Mouse (Mus musculus): ENCODE measurements around the gene Slc40a1. TPM values are rescaled to one million over a fixed set of nuclear protein-coding genes. Genes with fewer than 3 reads are reported as not detected.

Gene Slc40a1
- total and polyA plus RNA-seq, 3 experiments: 7.4 to 19.5 (median 13.5) TPM

GRCm38 (mm10) chr1:45925500-45926392 is 577 bp downstream of the Slc40a1 start:
- DNase-seq: peak; percentile 88 to 89
- Histone ChIP-seq H3K4me3 (peak overlapping the region; percentile 66), H3K9ac (ENCODE audit: low read depth, low read length) (peak overlapping the region; percentile 65), H3K79me2 (replicated peaks; ENCODE audit: control insufficient read depth, insufficient read depth, low read length) (no peaks in the 10 kb centered on the region), H3K27me3 (ENCODE audit: control insufficient read depth, insufficient read depth, low read length) (no peaks in the 10 kb centered on the region), H3K4me1 (ENCODE audit: control insufficient read depth, insufficient read depth, low read length) (no peaks in the 10 kb centered on the region; the same call in 1 of the 2 replicates), H3K27ac (peak overlapping the region; percentile 81), H3K36me3 (ENCODE audit: control insufficient read depth, insufficient read depth, low read length) (no peaks in the 10 kb centered on the region)
- intact Hi-C loops (cut with DNase I): no loop called here
- under 1% methylated on average over 53 of the region's 53 CpGs for WGBS
- TF ChIP-seq EP300 (IDR thresholded peaks at IDR 0.05; ENCODE audit: insufficient read depth, low read depth, low read length): no peak
- peak; percentile 77 for TF ChIP-seq POLR2A (IDR thresholded peaks at IDR 0.05; ENCODE audit: insufficient read depth, low read depth, low read length)

- intact Hi-C loops (cut with DNase I): no loop called here
- H3K4me3 ChIP-seq: peak overlapping the region; percentile 66
- peak overlapping the region; percentile 65 for H3K9ac ChIP-seq (ENCODE audit: low read depth, low read length)
- no peaks in the 10 kb centered on the region for H3K27me3 ChIP-seq (ENCODE audit: control insufficient read depth, insufficient read depth, low read length)
- H3K4me1 ChIP-seq (ENCODE audit: control insufficient read depth, insufficient read depth, low read length): no peaks in the 10 kb centered on the region; the same call in 1 of the 2 replicates
- H3K36me3 ChIP-seq (ENCODE audit: control insufficient read depth, insufficient read depth, low read length): no peaks in the 10 kb centered on the region
- WGBS: 8% methylated on average over 7 of the region's 7 CpGs
- H3K27ac ChIP-seq: peak overlapping the region; percentile 81
- no peaks in the 10 kb centered on the region for H3K79me2 ChIP-seq (replicated peaks; ENCODE audit: control insufficient read depth, insufficient read depth, low read length)
- no peak for DNase-seq
- TF ChIP-seq CTCF (IDR thresholded peaks at IDR 0.05): no peak
- no peak for TF ChIP-seq POLR2A (IDR thresholded peaks at IDR 0.05; ENCODE audit: insufficient read depth, low read depth, low read length)
- no peak for TF ChIP-seq EP300 (IDR thresholded peaks at IDR 0.05; ENCODE audit: insufficient read depth, low read depth, low read length)
These were observed 1.2 kb downstream of the Slc40a1 start for GRCm38 (mm10) chr1:45925131-45925499.

GRCm38 (mm10) chr1:45924516-45924915 is 1.8 kb downstream of the Slc40a1 start:
- no peak for DNase-seq
- H3K4me3 ChIP-seq: no peak overlapping the region

GRCm38 (mm10) chr1:45923306-45923705 is 3.0 kb downstream of the Slc40a1 start:
- H3K9ac ChIP-seq (ENCODE audit: low read depth, low read length): no peak overlapping the region
- no peaks in the 10 kb centered on the region for H3K79me2 ChIP-seq (replicated peaks; ENCODE audit: control insufficient read depth, insufficient read depth, low read length)
- intact Hi-C loops (cut with DNase I): no loop called here
- no peak overlapping the region for H3K4me3 ChIP-seq
- no peaks in the 10 kb centered on the region for H3K36me3 ChIP-seq (ENCODE audit: control insufficient read depth, insufficient read depth, low read length)
- no peak overlapping the region for H3K27ac ChIP-seq
- WGBS: 79% methylated on average over 4 of the region's 4 CpGs
- DNase-seq: no peak
- TF ChIP-seq CTCF (IDR thresholded peaks at IDR 0.05): no peak
- no peak for TF ChIP-seq POLR2A (IDR thresholded peaks at IDR 0.05; ENCODE audit: insufficient read depth, low read depth, low read length)
- no peak for TF ChIP-seq EP300 (IDR thresholded peaks at IDR 0.05; ENCODE audit: insufficient read depth, low read depth, low read length)
- H3K27me3 ChIP-seq (ENCODE audit: control insufficient read depth, insufficient read depth, low read length): no peaks in the 10 kb centered on the region
- H3K4me1 ChIP-seq (ENCODE audit: control insufficient read depth, insufficient read depth, low read length): no peaks in the 10 kb centered on the region; the same call in 1 of the 2 replicates

More at GRCm38 (mm10) chr1:45924516-45924915, 1.8 kb downstream of the Slc40a1 start:
- TF ChIP-seq CTCF (IDR thresholded peaks at IDR 0.05) (no peak), POLR2A (IDR thresholded peaks at IDR 0.05; ENCODE audit: insufficient read depth, low read depth, low read length) (no peak), EP300 (IDR thresholded peaks at IDR 0.05; ENCODE audit: insufficient read depth, low read depth, low read length) (no peak)
- Histone ChIP-seq H3K79me2 (replicated peaks; ENCODE audit: control insufficient read depth, insufficient read depth, low read length) (no peaks in the 10 kb centered on the region), H3K27ac (no peak overlapping the region), H3K9ac (ENCODE audit: low read depth, low read length) (no peak overlapping the region), H3K36me3 (ENCODE audit: control insufficient read depth, insufficient read depth, low read length) (no peaks in the 10 kb centered on the region), H3K27me3 (ENCODE audit: control insufficient read depth, insufficient read depth, low read length) (no peaks in the 10 kb centered on the region), H3K4me1 (ENCODE audit: control insufficient read depth, insufficient read depth, low read length) (no peaks in the 10 kb centered on the region; the same call in 1 of the 2 replicates)
- 73% methylated on average over 7 of the region's 7 CpGs for WGBS
- intact Hi-C loops (cut with DNase I): no loop called here

GRCm38 (mm10) chr1:45920703-45921102 is 5.6 kb downstream of the Slc40a1 start:
- Histone ChIP-seq H3K4me1 (ENCODE audit: control insufficient read depth, insufficient read depth, low read length) (no peaks in the 10 kb centered on the region; the same call in 1 of the 2 replicates), H3K36me3 (ENCODE audit: control insufficient read depth, insufficient read depth, low read length) (peaks cover 4% of the 10 kb centered on the region), H3K9ac (ENCODE audit: low read depth, low read length) (no peak overlapping the region), H3K4me3 (no peak overlapping the region), H3K27ac (no peak overlapping the region), H3K79me2 (replicated peaks; ENCODE audit: control insufficient read depth, insufficient read depth, low read length) (no peaks in the 10 kb centered on the region), H3K27me3 (ENCODE audit: control insufficient read depth, insufficient read depth, low read length) (no peaks in the 10 kb centered on the region)
- no peak for TF ChIP-seq EP300 (IDR thresholded peaks at IDR 0.05; ENCODE audit: insufficient read depth, low read depth, low read length)
- TF ChIP-seq POLR2A (IDR thresholded peaks at IDR 0.05; ENCODE audit: insufficient read depth, low read depth, low read length): no peak
- TF ChIP-seq CTCF (IDR thresholded peaks at IDR 0.05): no peak
- WGBS: 95% methylated on average over 3 of the region's 3 CpGs
- intact Hi-C loops (cut with DNase I): no loop called here
- no peak for DNase-seq

- Histone ChIP-seq H3K27ac (no peak overlapping the region), H3K4me1 (ENCODE audit: control insufficient read depth, insufficient read depth, low read length) (no peaks in the 10 kb centered on the region; the same call in 1 of the 2 replicates), H3K4me3 (no peak overlapping the region), H3K36me3 (ENCODE audit: control insufficient read depth, insufficient read depth, low read length) (peaks cover 4% of the 10 kb centered on the region), H3K9ac (ENCODE audit: low read depth, low read length) (no peak overlapping the region), H3K79me2 (replicated peaks; ENCODE audit: control insufficient read depth, insufficient read depth, low read length) (no peaks in the 10 kb centered on the region), H3K27me3 (ENCODE audit: control insufficient read depth, insufficient read depth, low read length) (no peaks in the 10 kb centered on the region)
- no peak for DNase-seq
- 100% methylated on average over 1 of the region's 1 CpGs for WGBS
- no peak for TF ChIP-seq CTCF (IDR thresholded peaks at IDR 0.05)
- no peak for TF ChIP-seq POLR2A (IDR thresholded peaks at IDR 0.05; ENCODE audit: insufficient read depth, low read depth, low read length)
- TF ChIP-seq EP300 (IDR thresholded peaks at IDR 0.05; ENCODE audit: insufficient read depth, low read depth, low read length): no peak
- intact Hi-C loops (cut with DNase I): no loop called here
These were observed 6.6 kb downstream of the Slc40a1 start for GRCm38 (mm10) chr1:45919752-45920151.

Measured in heart, adult 2 months (tissue).